16 mouse cellular contexts compared by ENCODE assay signal in the genomic region with DNA sequence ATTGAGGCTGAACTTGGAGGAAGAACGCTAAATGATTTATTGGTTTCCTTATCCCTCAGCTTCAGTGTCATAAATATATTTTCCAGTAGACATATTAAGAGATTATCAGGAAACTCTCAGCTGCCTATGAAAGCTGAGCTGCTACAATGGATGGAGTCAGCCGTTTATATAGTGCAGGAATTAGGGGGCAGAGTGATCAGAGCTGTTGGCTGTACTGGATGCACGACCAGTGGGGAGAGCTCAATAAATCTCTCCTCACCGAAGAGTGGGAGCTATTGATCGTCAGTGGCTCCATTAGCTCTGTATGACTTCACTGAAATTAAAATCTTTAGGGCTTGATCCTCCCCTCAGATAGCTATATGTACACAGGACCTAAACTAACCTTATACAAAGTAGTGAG.
"Had no signal": no experiment of that assay in that cellular context is flagged by ENCODE, and none has a peak within 500 bp of the region (broad histone marks: within the 10 kb centered on the region; RNA-seq: fewer than 3 reads in every experiment).

No protein-coding gene starts in this region.

- H3K9ac ChIP-seq: intestine, embryonic 15.5 days; limb, embryonic 15.5 days; liver, embryonic 13.5 days; liver, postnatal 0 days; lung, embryonic 15.5 days; stomach, embryonic 15.5 days had no signal

- H3K4me3 ChIP-seq: intestine, embryonic 15.5 days; left cerebral cortex, adult 2 months; limb, embryonic 15.5 days; liver, embryonic 13.5 days; lung, embryonic 15.5 days; megakaryocyte, embryonic 14.5 days; myocyte; stomach, embryonic 15.5 days had no signal

- H3K36me3 ChIP-seq: intestine, embryonic 15.5 days; limb, embryonic 15.5 days; liver, embryonic 13.5 days; lung, embryonic 15.5 days; stomach, embryonic 15.5 days had no signal

- H3K27me3 ChIP-seq: intestine, embryonic 15.5 days; limb, embryonic 15.5 days; liver, embryonic 13.5 days; lung, embryonic 15.5 days; megakaryocyte, embryonic 14.5 days; stomach, embryonic 15.5 days had no signal

- H3K4me1 ChIP-seq: intestine, embryonic 15.5 days; limb, embryonic 15.5 days; liver, embryonic 13.5 days; lung, embryonic 15.5 days; megakaryocyte, embryonic 14.5 days; stomach, embryonic 15.5 days had no signal

- H3K27ac ChIP-seq: intestine, embryonic 15.5 days; left cerebral cortex, adult 2 months; limb, embryonic 15.5 days; liver, embryonic 13.5 days; lung, embryonic 15.5 days; macrophage; stomach, embryonic 15.5 days had no signal

- H3K4me2 ChIP-seq: intestine, embryonic 15.5 days; limb, embryonic 15.5 days; liver, embryonic 13.5 days; lung, embryonic 15.5 days; stomach, embryonic 15.5 days had no signal

- DNase-seq: kidney, adult 18-20 months; kidney, postnatal 14 days; liver, embryonic 13.5 days; liver, postnatal 0 days; lung, postnatal 14 days; right cerebral cortex, postnatal 14 days; thymus, adult 2 months; thymus, postnatal 25 days had no signal

- H3K9me3 ChIP-seq: intestine, embryonic 15.5 days; limb, embryonic 15.5 days; liver, embryonic 13.5 days; lung, embryonic 15.5 days; megakaryocyte, embryonic 14.5 days; stomach, embryonic 15.5 days had no signal

- ATAC-seq: intestine, embryonic 15.5 days; liver, postnatal 0 days had no signal
